Mouse (Mus musculus): ENCODE results near the gene Elavl3.

GRCm38 (mm10) chr9:22095854-22096307 is 44.1 kb upstream of the Elavl3 start:
- no peak for TF ChIP-seq TAL1 (IDR thresholded peaks at IDR 0.05; ENCODE audit: low read length)
- no peak for TF ChIP-seq GATA1 (IDR thresholded peaks at IDR 0.05; ENCODE audit: low read length)
